Mouse (Mus musculus): Measurements from ENCODE around the gene Svs5.

Svs5 gene

DNA sequence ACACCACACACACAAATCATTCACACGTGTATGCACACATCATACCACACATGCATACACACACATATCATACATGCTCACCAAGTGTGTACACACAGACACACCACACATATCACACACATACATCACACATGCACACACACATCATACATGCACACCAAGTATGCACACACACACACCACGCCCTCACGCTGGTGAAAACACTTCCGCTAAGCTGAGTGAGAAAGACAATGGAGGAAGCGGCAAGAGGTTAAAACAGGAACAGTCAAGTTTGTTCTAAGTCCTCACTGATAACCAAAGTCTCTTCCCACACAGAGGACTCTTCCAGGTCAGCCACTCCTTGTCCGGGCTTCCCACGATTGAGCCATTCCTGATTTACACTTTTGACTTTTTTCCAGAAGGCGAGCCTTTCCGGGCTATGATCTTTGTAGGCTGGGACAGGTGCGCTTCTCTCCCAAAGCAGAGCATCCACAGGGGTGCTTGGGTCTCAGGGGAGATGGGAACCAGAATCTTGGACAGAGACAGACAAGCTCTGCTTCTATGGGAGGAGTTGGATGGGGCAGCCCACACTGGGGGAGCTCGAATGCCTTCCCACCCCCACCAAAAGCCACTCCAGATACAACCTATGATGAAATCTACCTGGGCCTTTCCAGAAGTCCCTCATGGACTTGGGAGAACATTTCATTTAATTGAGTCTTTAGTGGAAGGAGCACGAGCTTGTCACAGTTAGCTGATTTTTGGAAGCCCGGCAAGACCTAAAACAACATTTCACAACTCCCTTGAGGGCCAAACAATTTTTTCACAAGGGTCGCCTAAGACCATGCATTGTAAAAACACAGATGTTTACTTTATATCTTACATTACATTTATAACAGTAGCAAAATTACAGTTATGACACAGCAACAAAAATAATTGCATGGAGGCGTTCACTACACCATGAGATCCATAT lies 45.2 kb downstream of the Svs5 start:
- no peak for DNase-seq (ENCODE audit: low spot score in 2 of 2)

DNA sequence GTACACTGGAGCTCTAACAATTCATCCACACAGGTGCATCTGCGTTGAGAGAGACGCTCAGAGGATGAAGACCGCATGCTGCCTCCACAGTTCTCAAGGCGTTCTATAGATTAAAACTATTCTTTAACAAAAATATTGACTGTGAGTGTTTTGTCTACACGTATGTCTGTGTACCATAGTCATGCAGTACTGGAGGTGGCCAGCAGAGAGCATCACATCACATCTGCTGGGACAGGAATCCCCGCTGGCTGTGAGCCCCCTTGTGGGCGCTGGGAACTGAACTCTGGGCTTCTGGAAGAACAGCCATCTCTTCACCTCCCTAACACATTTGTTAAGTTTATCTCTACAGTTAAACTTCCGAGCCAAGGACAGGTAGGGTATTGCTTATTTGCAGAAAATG lies 49.2 kb downstream of the Svs5 start:
- DNase-seq (ENCODE audit: low spot score in 2 of 2), result no peak

DNA sequence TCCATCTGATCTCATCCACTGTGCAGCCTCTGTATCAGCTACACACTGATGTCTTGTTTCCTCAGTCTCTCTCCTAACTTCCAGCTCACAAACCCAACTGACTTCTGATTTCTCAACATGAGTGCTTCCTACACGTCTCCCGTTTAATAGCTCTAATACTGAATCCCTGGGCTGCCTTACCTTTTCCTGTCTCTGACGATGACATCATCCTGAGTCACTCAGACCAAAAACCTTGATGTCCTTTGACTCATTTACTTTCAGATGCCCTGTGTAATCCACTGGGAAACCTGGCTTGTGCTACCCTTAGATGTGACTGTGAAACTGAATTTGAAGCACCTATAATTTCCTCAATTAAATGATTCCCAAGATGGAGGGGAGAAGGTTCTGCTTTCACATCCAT lies 50.4 kb downstream of the Svs5 start:
- no peak for DNase-seq (ENCODE audit: low spot score in 2 of 2)
